Mouse (Mus musculus): ENCODE data around the gene Lcorl. TPM values are rescaled to one million over a fixed set of nuclear protein-coding genes. Genes with fewer than 3 reads are reported as not detected.

Lcorl gene
- polyA plus RNA-seq, 1 experiment = 4.7 TPM

DNA sequence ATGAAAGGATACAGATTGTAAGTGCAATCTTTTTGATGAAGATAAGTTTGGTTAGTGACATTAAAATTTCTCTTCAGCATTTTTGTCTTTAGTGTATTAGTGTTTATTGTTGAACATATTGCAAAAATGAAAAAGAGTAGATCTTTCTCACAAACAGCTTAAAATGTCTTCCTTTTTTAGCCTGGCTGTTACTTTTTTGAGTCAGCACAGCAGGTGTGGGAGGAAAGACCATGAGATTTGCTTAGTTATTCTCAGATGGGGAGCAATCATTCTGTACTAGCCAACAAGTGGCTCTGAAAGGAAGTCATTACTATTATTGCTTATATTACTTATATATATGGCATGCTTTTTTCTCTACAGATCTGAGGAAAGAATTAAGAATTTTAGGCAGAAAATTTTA lies 177.5 kb downstream of the Lcorl start:
- Histone ChIP-seq H3K4me3 (ENCODE audit: control insufficient read depth, low read depth, low read length) (no peak overlapping the region), H3K27me3 (ENCODE audit: control insufficient read depth, insufficient read depth, low read length) (no peaks in the 10 kb centered on the region), H3K4me1 (ENCODE audit: control insufficient read depth, insufficient read depth, low read length) (no peaks in the 10 kb centered on the region), H3K36me3 (ENCODE audit: control insufficient read depth, insufficient read depth, low read length) (peaks cover 2% of the 10 kb centered on the region; the same call in 1 of the 2 replicates), H3K27ac (ENCODE audit: control insufficient read depth, insufficient read depth, low read depth, low read length) (no peak overlapping the region)
- TF ChIP-seq CTCF (IDR thresholded peaks at IDR 0.05; ENCODE audit: control insufficient read depth, insufficient read depth, insufficient replicate concordance, low read depth, low read length) (no peak), POLR2A (IDR thresholded peaks at IDR 0.05; ENCODE audit: control insufficient read depth, low read depth, low read length) (no peak)

DNA sequence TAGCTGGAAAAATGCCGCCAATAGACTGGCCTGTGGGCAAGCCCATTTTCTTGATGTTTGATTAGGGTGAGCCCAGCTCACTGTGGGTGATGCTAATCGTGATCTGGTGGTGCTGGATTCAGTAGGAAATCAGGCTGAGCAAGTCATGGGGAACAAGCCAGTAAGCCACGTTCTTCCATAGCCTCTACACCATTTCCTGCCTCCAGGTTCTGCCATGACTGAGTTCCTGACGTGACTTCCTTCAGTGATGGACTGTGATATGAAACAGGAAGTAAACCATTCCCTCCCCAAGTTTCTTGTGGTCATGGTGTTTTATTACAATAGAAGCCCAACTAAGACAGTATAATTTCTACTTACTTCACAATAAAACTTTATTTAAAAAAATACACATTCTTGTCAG lies 179.8 kb downstream of the Lcorl start:
- H3K36me3 ChIP-seq (ENCODE audit: control insufficient read depth, insufficient read depth, low read length) = peaks cover 2% of the 10 kb centered on the region; the same call in 1 of the 2 replicates
- H3K27me3 ChIP-seq (ENCODE audit: control insufficient read depth, insufficient read depth, low read length) = no peaks in the 10 kb centered on the region
- H3K27ac ChIP-seq (ENCODE audit: control insufficient read depth, insufficient read depth, low read depth, low read length) = no peak overlapping the region
- no peak for TF ChIP-seq CTCF (IDR thresholded peaks at IDR 0.05; ENCODE audit: control insufficient read depth, insufficient read depth, insufficient replicate concordance, low read depth, low read length)
- TF ChIP-seq POLR2A (IDR thresholded peaks at IDR 0.05; ENCODE audit: control insufficient read depth, low read depth, low read length) = no peak
- no peaks in the 10 kb centered on the region for H3K4me1 ChIP-seq (ENCODE audit: control insufficient read depth, insufficient read depth, low read length)
- H3K4me3 ChIP-seq (ENCODE audit: control insufficient read depth, low read depth, low read length) = no peak overlapping the region

DNA sequence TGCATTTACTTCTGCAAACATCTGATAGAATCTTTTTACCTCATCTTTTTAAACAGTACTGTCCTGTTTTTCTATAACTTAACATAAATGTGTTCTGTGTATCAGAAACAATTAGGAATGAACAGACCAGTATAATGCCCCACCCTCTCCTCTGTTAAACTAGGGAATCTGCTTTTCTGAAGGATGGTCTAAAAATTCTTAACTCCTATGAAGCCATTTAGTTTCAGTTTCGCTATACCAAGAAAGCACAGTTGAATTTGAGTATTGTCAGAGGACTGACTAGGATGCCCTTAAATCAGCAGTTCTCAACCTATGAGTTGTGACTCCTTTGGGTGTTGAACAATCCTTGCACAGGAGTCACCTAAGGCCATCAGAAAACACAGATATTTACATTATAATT lies 182.4 kb downstream of the Lcorl start:
- Histone ChIP-seq H3K36me3 (ENCODE audit: control insufficient read depth, insufficient read depth, low read length) (peaks cover 2% of the 10 kb centered on the region; the same call in 1 of the 2 replicates), H3K4me3 (ENCODE audit: control insufficient read depth, low read depth, low read length) (no peak overlapping the region), H3K27ac (ENCODE audit: control insufficient read depth, insufficient read depth, low read depth, low read length) (no peak overlapping the region), H3K4me1 (ENCODE audit: control insufficient read depth, insufficient read depth, low read length) (no peaks in the 10 kb centered on the region), H3K27me3 (ENCODE audit: control insufficient read depth, insufficient read depth, low read length) (no peaks in the 10 kb centered on the region)
- TF ChIP-seq POLR2A (IDR thresholded peaks at IDR 0.05; ENCODE audit: control insufficient read depth, low read depth, low read length) = no peak
- no peak for TF ChIP-seq CTCF (IDR thresholded peaks at IDR 0.05; ENCODE audit: control insufficient read depth, insufficient read depth, insufficient replicate concordance, low read depth, low read length)

DNA sequence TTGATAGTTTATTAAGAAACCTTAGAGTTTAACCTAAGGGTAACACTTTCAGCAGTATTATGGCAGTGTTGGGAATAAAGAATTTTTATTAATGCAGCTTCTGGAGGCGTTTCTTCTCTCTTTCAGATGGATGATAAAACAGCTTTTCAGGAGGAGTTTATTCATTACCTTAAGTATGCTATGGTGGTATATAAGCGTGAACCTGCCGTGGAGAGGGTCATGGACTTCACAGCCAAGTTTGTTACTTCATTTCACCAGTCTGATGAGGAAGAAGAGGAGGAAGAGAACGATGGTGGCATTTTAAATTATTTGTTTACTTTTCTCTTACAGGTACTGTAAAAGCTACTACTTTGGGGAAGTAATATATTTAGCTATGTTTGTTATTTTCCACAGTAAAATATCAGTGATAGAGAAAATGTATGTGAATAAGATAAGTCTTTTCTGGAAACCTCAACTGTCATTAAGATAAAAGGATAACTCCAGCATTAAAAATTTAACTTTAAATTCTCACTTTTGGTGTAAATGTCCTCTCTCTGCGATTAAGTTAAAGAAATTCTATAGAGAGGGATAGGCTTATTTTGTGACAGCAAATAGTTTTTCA lies 186.4 kb downstream of the Lcorl start:
- Histone ChIP-seq H3K36me3 (ENCODE audit: control insufficient read depth, insufficient read depth, low read length) (no peaks in the 10 kb centered on the region), H3K27me3 (ENCODE audit: control insufficient read depth, insufficient read depth, low read length) (no peaks in the 10 kb centered on the region), H3K4me3 (ENCODE audit: control insufficient read depth, low read depth, low read length) (no peak overlapping the region), H3K27ac (ENCODE audit: control insufficient read depth, insufficient read depth, low read depth, low read length) (no peak overlapping the region), H3K4me1 (ENCODE audit: control insufficient read depth, insufficient read depth, low read length) (peaks cover 2% of the 10 kb centered on the region; the same call in 1 of the 2 replicates)
- TF ChIP-seq POLR2A (IDR thresholded peaks at IDR 0.05; ENCODE audit: control insufficient read depth, low read depth, low read length) = no peak
- no peak for TF ChIP-seq CTCF (IDR thresholded peaks at IDR 0.05; ENCODE audit: control insufficient read depth, insufficient read depth, insufficient replicate concordance, low read depth, low read length)

DNA sequence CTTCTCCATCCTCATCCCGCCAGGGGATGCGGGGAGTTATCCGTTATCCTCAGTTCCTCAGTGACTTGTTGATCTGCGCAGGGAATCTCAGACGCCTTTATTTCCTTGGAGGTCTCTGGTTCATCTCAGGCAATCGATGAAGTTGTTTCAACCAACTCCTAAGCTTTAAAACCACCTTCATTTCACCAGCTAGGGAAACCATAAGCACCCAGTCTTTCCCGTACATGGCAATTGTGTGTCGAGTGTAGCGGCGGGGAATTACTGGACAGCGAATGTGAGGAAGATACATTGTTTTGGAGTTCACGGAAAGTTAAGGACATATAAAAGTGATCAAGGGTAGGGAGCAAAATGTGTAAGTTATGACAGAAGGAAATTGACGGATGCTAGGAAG lies 187.1 kb downstream of the Lcorl start:
- TF ChIP-seq CTCF (IDR thresholded peaks at IDR 0.05; ENCODE audit: control insufficient read depth, insufficient read depth, insufficient replicate concordance, low read depth, low read length) (no peak), POLR2A (IDR thresholded peaks at IDR 0.05; ENCODE audit: control insufficient read depth, low read depth, low read length) (no peak)
- Histone ChIP-seq H3K27ac (ENCODE audit: control insufficient read depth, insufficient read depth, low read depth, low read length) (peak overlapping the region; percentile 98), H3K4me3 (ENCODE audit: control insufficient read depth, low read depth, low read length) (peak overlapping the region; percentile 99), H3K4me1 (ENCODE audit: control insufficient read depth, insufficient read depth, low read length) (peaks cover 2% of the 10 kb centered on the region; the same call in 1 of the 2 replicates), H3K27me3 (ENCODE audit: control insufficient read depth, insufficient read depth, low read length) (no peaks in the 10 kb centered on the region), H3K36me3 (ENCODE audit: control insufficient read depth, insufficient read depth, low read length) (no peaks in the 10 kb centered on the region)

DNA sequence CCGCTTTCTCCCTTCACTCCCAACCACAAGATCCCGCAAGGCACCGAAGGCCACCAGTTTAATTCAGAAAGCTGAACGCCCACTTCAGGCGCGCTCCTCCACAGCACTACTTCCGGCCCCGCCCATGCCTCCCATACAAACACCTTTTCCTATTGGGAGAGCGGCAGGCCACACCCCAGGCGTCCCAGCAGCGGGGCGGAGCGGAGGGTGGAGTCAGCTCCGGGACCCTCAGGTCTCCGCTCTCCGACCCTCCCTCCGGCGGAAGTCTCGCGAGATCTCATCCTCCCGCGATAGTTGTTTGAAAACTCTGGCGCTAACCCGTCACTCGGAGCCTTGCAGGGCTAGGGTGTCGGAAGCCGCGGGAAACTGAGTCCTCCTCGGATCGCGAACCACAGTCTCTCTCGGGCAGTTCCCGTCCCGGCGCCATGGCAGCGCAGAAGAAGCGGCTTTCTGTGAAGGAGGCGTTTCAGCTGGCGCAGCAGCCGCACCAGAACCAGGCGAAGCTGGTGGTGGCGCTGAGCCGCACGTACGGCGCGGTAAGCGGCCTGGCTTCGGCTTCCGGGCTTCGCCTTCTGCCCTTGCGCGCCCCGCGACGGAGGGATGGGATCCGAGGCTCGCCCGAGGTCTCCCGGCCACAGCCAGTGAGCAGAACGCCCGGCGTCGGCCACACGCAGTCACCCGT lies 187.7 kb downstream of the Lcorl start, which contains the start of gene Ncapg:
TSS of gene Ncapg (plus strand) at position 322 of the 682 bp plus-strand sequence.
- TF ChIP-seq CTCF (IDR thresholded peaks at IDR 0.05; ENCODE audit: control insufficient read depth, insufficient read depth, insufficient replicate concordance, low read depth, low read length) (no peak), POLR2A (IDR thresholded peaks at IDR 0.05; ENCODE audit: control insufficient read depth, low read depth, low read length) (peak; percentile 80)
- no peaks in the 10 kb centered on the region for H3K27me3 ChIP-seq (ENCODE audit: control insufficient read depth, insufficient read depth, low read length)
- no peaks in the 10 kb centered on the region for H3K36me3 ChIP-seq (ENCODE audit: control insufficient read depth, insufficient read depth, low read length)
- H3K4me1 ChIP-seq (ENCODE audit: control insufficient read depth, insufficient read depth, low read length) = peaks cover 2% of the 10 kb centered on the region; the same call in 1 of the 2 replicates
- peak within 1 kb of the TSS; percentile 98 for H3K27ac ChIP-seq (ENCODE audit: control insufficient read depth, insufficient read depth, low read depth, low read length)
- peak within 1 kb of the TSS; percentile 99 for H3K4me3 ChIP-seq (ENCODE audit: control insufficient read depth, low read depth, low read length)

DNA sequence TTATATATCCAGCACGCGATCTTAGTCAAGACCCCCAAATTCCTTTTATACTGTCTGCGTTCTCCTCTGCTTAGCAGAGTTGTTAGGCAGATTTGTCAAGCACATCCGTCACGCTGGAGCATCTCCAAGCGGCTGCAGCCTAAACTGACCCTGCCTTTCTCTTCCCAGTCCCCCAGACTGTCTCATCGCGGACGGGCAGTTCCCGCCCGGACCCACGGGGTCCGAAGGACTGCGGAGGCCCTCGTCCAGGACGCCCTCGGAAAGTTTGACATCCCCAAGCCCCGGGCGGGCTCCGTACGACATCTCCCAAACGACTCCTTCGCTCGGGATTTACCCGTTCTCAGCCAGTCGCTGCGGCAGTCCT lies 188.2 kb downstream of the Lcorl start:
- Histone ChIP-seq H3K27ac (ENCODE audit: control insufficient read depth, insufficient read depth, low read depth, low read length) (peak overlapping the region; percentile 92), H3K27me3 (ENCODE audit: control insufficient read depth, insufficient read depth, low read length) (no peaks in the 10 kb centered on the region), H3K36me3 (ENCODE audit: control insufficient read depth, insufficient read depth, low read length) (no peaks in the 10 kb centered on the region), H3K4me3 (ENCODE audit: control insufficient read depth, low read depth, low read length) (peak overlapping the region; percentile 99), H3K4me1 (ENCODE audit: control insufficient read depth, insufficient read depth, low read length) (peaks cover 2% of the 10 kb centered on the region; the same call in 1 of the 2 replicates)
- TF ChIP-seq CTCF (IDR thresholded peaks at IDR 0.05; ENCODE audit: control insufficient read depth, insufficient read depth, insufficient replicate concordance, low read depth, low read length) = no peak
